Mouse (Mus musculus): ENCODE results near the gene Gm3642. TPM values are rescaled to one million over a fixed set of nuclear protein-coding genes. Genes with fewer than 3 reads are reported as not detected.
"Not testable (repeated sequence)": the region's sequence is repeated elsewhere in the genome, so short reads cannot be mapped to it uniquely, and the experiment has no call there.

The Gm3642 gene
- not detected for total RNA-seq (2021)
- long read RNA-seq, experiment 1 = 0 reads
- long read RNA-seq, experiment 2 = 0 reads

DNA sequence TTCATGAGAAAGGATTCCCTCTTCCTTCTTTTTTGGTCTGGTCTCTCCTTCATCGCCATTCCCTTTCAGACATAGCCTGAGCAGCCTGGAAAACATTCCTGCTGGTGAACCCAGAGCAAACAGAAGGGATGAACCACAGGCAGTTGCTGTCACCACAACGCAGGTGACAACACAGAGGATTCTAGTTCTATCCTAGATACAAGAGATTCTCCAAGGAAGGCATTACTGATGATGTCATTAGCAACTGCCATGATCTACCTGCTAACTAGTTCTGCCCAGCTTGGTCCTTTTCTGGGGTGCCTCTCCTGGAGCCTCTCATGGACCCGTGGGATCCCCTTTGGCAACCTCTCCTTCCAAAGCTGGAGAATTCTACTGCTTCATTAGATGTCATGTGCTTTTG is at the start of gene Gm3642:
Gene Gm3642 (minus strand): TSS at position 101 of the 400 bp plus-strand sequence.
- DNase-seq (ENCODE audit: low spot score in 2 of 2) = not testable (repeated sequence)

DNA sequence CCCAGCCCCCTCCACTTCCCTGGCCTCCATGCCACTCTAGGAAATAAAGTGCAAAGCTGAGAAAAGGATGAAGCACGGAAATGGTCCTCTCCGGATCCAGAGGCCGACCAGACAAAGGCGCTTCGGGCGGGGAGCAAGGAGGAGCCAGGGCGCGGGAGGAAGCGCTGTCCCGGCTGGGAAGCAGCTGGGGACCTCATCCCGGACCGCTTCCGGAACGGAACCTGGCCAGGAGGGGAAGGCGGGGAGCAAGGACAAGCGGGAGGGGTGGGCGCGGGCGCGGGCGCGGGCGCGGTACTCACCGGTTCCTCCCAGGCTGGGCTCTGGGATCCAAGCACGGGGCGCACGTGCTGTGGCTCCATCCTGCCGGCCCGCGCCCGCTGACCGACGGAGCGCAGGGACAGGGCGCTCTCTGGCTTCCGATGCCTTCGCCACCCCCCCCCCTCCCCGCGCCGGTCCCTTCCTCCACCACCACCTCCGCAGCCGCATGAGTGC is 49.5 kb upstream of the Gm3642 start, which contains the start of gene Gm3667:
Gene Gm3667 (minus strand): TSS at position 442 of the 492 bp plus-strand sequence.
- DNase-seq (ENCODE audit: low spot score in 2 of 2) = not testable (repeated sequence)

DNA sequence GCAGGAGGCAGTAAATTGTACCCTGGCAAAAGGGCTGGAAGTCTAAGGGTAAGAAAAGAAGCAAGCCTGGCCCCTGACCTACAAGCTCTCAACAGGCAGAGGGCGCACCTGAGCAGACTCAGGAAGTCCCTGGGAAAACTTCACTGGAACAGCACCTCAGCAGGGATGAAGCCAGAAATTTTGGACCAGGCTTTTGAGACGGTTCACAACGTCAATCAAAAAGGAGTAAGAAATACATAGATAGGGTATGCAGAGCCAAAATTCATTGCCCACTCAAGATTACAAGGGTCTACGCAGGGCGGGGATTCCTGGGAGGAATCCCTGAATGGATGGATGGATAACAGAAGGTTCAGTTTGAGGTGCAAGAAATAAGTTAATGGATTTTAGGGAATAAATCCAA is 48.7 kb upstream of the Gm3642 start:
- DNase-seq (ENCODE audit: low spot score in 2 of 2) = peak in 1 of 2 experiments; percentile 5

DNA sequence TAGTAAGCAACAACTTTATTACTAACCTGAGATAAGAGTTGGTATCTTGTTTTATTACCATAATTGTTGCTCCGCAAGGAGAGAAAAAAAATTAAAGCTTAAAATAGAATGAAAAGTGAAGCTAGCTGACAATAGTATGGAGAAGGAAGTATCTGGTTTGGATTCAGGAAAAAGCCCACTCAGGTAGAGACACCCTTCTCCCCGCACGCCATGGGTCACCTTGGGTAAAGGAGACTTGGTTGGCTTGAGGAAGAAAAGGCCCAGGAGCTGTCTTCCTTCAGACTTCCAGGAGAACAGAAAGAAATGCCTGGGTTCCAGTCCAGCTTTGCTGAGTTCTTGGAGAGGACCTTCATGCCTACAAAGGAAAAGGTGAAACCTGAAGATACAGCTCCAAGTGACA is 16.8 kb downstream of the Gm3642 start:
- DNase-seq (ENCODE audit: low spot score in 2 of 2) = not testable (repeated sequence)

Other genes starting within 250 kb of the Gm3642 start
- under 1 TPM in 1 of 2 experiments, not detected in 1; 0.35 TPM for gene Gm3629, start 249.7 kb downstream of the Gm3642 start, total RNA-seq (2021)
- not detected for gene Gm3460, start 217.9 kb downstream of the Gm3642 start, total RNA-seq (2021)
- gene Gm10251, start 156.1 kb downstream of the Gm3642 start, total RNA-seq (2021) = not detected
- not detected for gene Gm8050, start 120.1 kb downstream of the Gm3642 start, total RNA-seq (2021)
- not detected for gene Gm3636, start 98.0 kb downstream of the Gm3642 start, total RNA-seq (2021)
- gene Gm8362, start 65.9 kb downstream of the Gm3642 start, total RNA-seq (2021) = not detected
- gene Gm3667, start 49.7 kb upstream of the Gm3642 start, total RNA-seq (2021) = not detected
- gene Gm6356, start 133.5 kb upstream of the Gm3642 start, total RNA-seq (2021) = not detected
- under 1 TPM in 1 of 2 experiments, not detected in 1; 0.19 TPM for gene Gm10406, start 187.1 kb upstream of the Gm3642 start, total RNA-seq (2021)
- gene Gm3685, start 204.7 kb upstream of the Gm3642 start, total RNA-seq (2021) = not detected